Mouse (Mus musculus) limb, embryonic 12.5 days (tissue): ENCODE data around the gene Iqschfp. TPM values are rescaled to one million over a fixed set of nuclear protein-coding genes. Genes with fewer than 3 reads are reported as not detected.

Source experiments
- ATAC-seq: fragments of 200-750 bp; cut with Nextera tagmentation; 2 replicates; pipeline ENCODE4 v1.8.0; 2017; ENCODE audit warnings: low read depth, moderate TSS enrichment; ENCODE audit not compliant: insufficient number of reproducible peaks, insufficient read depth, low FRiP score, low TSS enrichment
- H3K27ac ChIP-seq: fragments of 300-500 bp; sonication (generic); 2 replicates; pipeline ENCODE4 v1.5.1; 2016; ENCODE audit warnings: mild to moderate bottlenecking, moderate library complexity
- H3K27me3 ChIP-seq: fragments of 300-500 bp; sonication (generic); 2 replicates; pipeline ENCODE4 v1.6.1; 2016; ENCODE audit warnings: mild to moderate bottlenecking, moderate library complexity
- H3K36me3 ChIP-seq: fragments of 300-500 bp; sonication (generic); 2 replicates; pipeline ENCODE4 v1.6.1; 2016; ENCODE audit warnings: mild to moderate bottlenecking, moderate library complexity
- H3K4me1 ChIP-seq: fragments of 300-500 bp; sonication (generic); replicated peaks from 2 replicates; pipeline ENCODE4 v1.6.1; 2016
- H3K4me2 ChIP-seq: fragments of 300-500 bp; sonication (generic); 2 replicates; pipeline ENCODE4 v1.6.1; 2016; ENCODE audit warnings: mild to moderate bottlenecking, moderate library complexity
- H3K4me3 ChIP-seq: fragments of 300-500 bp; sonication (generic); replicated peaks from 2 replicates; pipeline ENCODE4 v1.5.1; 2016; ENCODE audit warnings: mild to moderate bottlenecking
- H3K9ac ChIP-seq: fragments of 300-500 bp; sonication (generic); replicated peaks from 2 replicates; pipeline ENCODE4 v1.6.1; 2016; ENCODE audit warnings: mild to moderate bottlenecking, moderate library complexity
- H3K9me3 ChIP-seq: fragments of 300-500 bp; sonication (generic); 2 replicates; pipeline ENCODE4 v1.6.1; 2016; ENCODE audit warnings: mild to moderate bottlenecking, moderate library complexity
- WGBS: fragments of 180-500 bp; shearing (Covaris S2); methylation state at CpG from one replicate; pipeline ENCODE4 v1.1.7; 2016; 5-methylcytosine and 5-hydroxymethylcytosine counted together
- polyA plus RNA-seq: library from polyadenylated mRNA; unstranded; fragments of >200 nt; fragmentation: Nextera tagmentation; extraction: Ambion mirVana; gene quantifications from 2 replicates; pipeline ENCODE4 v1.2.1, GENCODE M21; 2016

Iqschfp gene
- polyA plus RNA-seq, 1 experiment from 2014 or later, result 0.87 TPM

DNA sequence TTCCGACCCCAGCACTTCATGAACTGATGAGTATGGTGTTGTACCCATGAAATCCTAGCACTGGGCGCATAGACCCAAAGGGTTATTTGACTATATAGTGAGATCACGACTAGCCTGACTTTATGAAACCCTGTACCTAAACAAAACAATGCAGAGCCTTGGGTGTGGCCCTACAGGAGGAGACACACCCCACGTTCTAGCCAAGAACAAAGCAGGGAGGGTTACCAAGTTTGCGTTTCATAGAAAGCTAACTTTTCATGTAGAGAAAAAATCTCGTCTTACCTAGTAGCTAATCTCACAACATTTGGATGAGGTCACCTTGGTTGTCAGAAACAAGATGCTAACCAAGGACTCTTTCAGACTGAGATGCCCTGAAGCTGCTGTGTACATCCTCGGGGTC lies 584.3 kb downstream of the Iqschfp start:
- H3K9ac ChIP-seq, result no peak overlapping the region
- H3K27me3 ChIP-seq, result 0 out of 2 replicates have a peak, but pooled peaks cover 8% of the 10 kb centered on the region
- H3K27ac ChIP-seq, result no peak overlapping the region
- H3K4me1 ChIP-seq, result no peaks in the 10 kb centered on the region
- WGBS, result 89% methylated on average over 7 of the region's 7 CpGs
- H3K4me2 ChIP-seq, result no peak overlapping the region
- H3K9me3 ChIP-seq, result no peaks in the 10 kb centered on the region
- no peak for ATAC-seq
- H3K4me3 ChIP-seq, result no peak overlapping the region
- no peaks in the 10 kb centered on the region for H3K36me3 ChIP-seq

DNA sequence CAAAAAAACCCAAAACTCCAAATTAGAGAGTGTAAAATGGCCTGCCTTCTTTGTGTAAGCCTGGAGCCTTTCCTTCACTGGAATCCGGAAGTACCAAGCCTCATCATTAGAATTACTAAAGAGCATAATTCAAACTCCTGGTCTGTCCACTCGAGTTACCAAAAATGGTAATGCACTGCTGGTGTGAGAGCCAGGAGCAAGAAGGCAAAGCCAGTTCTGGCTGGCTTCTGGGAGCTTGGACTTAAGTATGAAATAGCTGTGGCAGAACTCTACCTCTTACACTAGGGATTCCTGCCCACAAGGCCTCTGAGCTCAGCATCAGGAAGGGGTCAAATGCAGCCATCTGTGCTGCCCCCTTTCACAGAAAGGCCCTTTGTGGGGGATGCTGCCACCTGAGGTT lies 585.4 kb downstream of the Iqschfp start:
- Histone ChIP-seq H3K36me3 (no peaks in the 10 kb centered on the region), H3K4me1 (no peaks in the 10 kb centered on the region), H3K4me3 (no peak overlapping the region), H3K9ac (no peak overlapping the region), H3K27ac (no peak overlapping the region), H3K9me3 (no peaks in the 10 kb centered on the region), H3K27me3 (0 out of 2 replicates have a peak, but pooled peaks cover 8% of the 10 kb centered on the region), H3K4me2 (no peak overlapping the region)
- 36% methylated on average over 2 of the region's 2 CpGs for WGBS
- no peak for ATAC-seq

GRCm38 (mm10) chr3:68479266-68479665 lies 587.2 kb downstream of the Iqschfp start:
- 81% methylated on average over 6 of the region's 6 CpGs for WGBS
- no peaks in the 10 kb centered on the region for H3K36me3 ChIP-seq
- no peaks in the 10 kb centered on the region for H3K9me3 ChIP-seq
- no peak overlapping the region for H3K4me3 ChIP-seq
- no peak overlapping the region for H3K4me2 ChIP-seq
- no peak overlapping the region for H3K27ac ChIP-seq
- no peak overlapping the region for H3K9ac ChIP-seq
- H3K4me1 ChIP-seq, result peaks cover 4% of the 10 kb centered on the region
- no peak for ATAC-seq
- 0 out of 2 replicates have a peak, but pooled peaks cover 5% of the 10 kb centered on the region for H3K27me3 ChIP-seq

- 0 out of 2 replicates have a peak, but pooled peaks cover 1% of the 10 kb centered on the region for H3K27me3 ChIP-seq
- no peaks in the 10 kb centered on the region for H3K9me3 ChIP-seq
- H3K27ac ChIP-seq, result no peak overlapping the region
- H3K4me1 ChIP-seq, result peaks cover 15% of the 10 kb centered on the region
- 86% methylated on average over 3 of the region's 3 CpGs for WGBS
- no peak overlapping the region for H3K9ac ChIP-seq
- H3K36me3 ChIP-seq, result no peaks in the 10 kb centered on the region
- no peak for ATAC-seq
- H3K4me3 ChIP-seq, result no peak overlapping the region
- H3K4me2 ChIP-seq, result no peak overlapping the region
Observed at GRCm38 (mm10) chr3:68483517-68483916, 591.5 kb downstream of the Iqschfp start.

GRCm38 (mm10) chr3:68484021-68484420 lies 592.0 kb downstream of the Iqschfp start:
- H3K27ac ChIP-seq, result no peak overlapping the region
- WGBS, result 85% methylated on average over 9 of the region's 9 CpGs
- no peak overlapping the region for H3K9ac ChIP-seq

DNA sequence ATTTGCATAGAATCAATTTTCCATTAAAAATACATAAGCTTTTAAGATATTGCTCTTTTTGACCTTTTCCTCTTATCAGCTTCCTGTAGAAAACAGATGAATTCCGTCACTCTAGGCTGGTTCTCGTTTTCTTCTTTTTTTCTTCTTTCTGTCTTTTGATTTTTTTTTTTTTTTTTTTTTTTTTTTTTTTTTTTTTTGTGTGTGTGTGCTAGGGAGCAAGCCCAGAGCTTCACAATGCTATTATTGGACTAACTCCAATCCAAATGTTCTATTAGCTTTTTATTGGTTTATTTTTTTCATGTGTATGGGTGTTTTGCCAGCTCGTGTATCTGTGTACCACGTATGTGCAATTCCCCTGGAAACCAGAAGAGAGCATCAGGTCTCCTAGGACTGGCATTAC lies 592.5 kb downstream of the Iqschfp start:
- ATAC-seq, result no peak
- no peaks in the 10 kb centered on the region for H3K9me3 ChIP-seq
- WGBS, result 81% methylated on average over 4 of the region's 4 CpGs

More at GRCm38 (mm10) chr3:68484021-68484420, 592.0 kb downstream of the Iqschfp start:
- Histone ChIP-seq H3K36me3 (no peaks in the 10 kb centered on the region), H3K4me1 (peaks cover 20% of the 10 kb centered on the region), H3K9me3 (no peaks in the 10 kb centered on the region), H3K4me2 (no peak overlapping the region), H3K27me3 (no peaks in the 10 kb centered on the region), H3K4me3 (no peak overlapping the region)
- ATAC-seq, result no peak

DNA sequence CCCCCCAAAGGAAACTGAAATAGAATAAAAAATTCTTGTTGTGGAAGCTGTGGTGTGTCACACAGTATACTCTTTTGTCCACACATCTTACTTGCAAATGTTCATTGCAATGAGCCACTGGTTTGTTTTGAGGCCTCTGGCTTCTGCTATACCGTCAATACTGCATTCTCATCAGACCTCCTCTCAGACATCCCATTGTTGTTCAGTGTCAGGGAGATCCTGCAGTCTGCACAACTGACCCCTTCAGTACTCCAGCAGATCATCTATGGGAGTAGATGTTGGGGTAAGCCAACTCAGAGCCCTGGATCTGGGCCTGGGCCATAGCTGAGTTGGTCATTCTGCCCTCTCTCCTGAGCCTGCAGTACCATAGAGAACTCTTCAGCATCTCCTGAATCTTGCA lies 595.6 kb downstream of the Iqschfp start:
- Histone ChIP-seq H3K4me3 (no peak overlapping the region), H3K36me3 (no peaks in the 10 kb centered on the region), H3K4me2 (0 out of 2 replicates have a peak overlapping the region, but pooled peaks have one; percentile 22), H3K27me3 (peaks cover 10% of the 10 kb centered on the region; the same call in 1 of the 2 replicates), H3K27ac (peak overlapping the region; percentile 36), H3K9ac (no peak overlapping the region), H3K9me3 (no peaks in the 10 kb centered on the region), H3K4me1 (peaks cover 36% of the 10 kb centered on the region)
- WGBS, result 58% methylated on average over 1 of the region's 1 CpGs
- ATAC-seq, result no peak

More for the DNA sequence above, 592.5 kb downstream of the Iqschfp start:
- Histone ChIP-seq H3K4me1 (peaks cover 23% of the 10 kb centered on the region), H3K36me3 (no peaks in the 10 kb centered on the region), H3K27me3 (no peaks in the 10 kb centered on the region), H3K4me3 (no peak overlapping the region), H3K27ac (no peak overlapping the region), H3K4me2 (no peak overlapping the region), H3K9ac (no peak overlapping the region)

GRCm38 (mm10) chr3:68488316-68488715 lies 596.3 kb downstream of the Iqschfp start:
- Histone ChIP-seq H3K36me3 (no peaks in the 10 kb centered on the region), H3K4me3 (no peak overlapping the region), H3K9ac (no peak overlapping the region), H3K9me3 (no peaks in the 10 kb centered on the region), H3K4me2 (0 out of 2 replicates have a peak overlapping the region, but pooled peaks have one; percentile 22), H3K27me3 (peaks cover 10% of the 10 kb centered on the region; the same call in 1 of the 2 replicates), H3K27ac (peak overlapping the region; percentile 36; the same call in 1 of the 2 replicates), H3K4me1 (peaks cover 40% of the 10 kb centered on the region)
- ATAC-seq, result peak; percentile 72
- 2% methylated on average over 5 of the region's 5 CpGs for WGBS

GRCm38 (mm10) chr3:68491516-68491915 lies 599.5 kb downstream of the Iqschfp start:
- no peaks in the 10 kb centered on the region for H3K36me3 ChIP-seq
- no peak overlapping the region for H3K9ac ChIP-seq
- no peak overlapping the region for H3K27ac ChIP-seq
- peaks cover 15% of the 10 kb centered on the region; the same call in 1 of the 2 replicates for H3K27me3 ChIP-seq
- WGBS, result 46% methylated on average over 6 of the region's 6 CpGs
- ATAC-seq, result no peak
- no peaks in the 10 kb centered on the region for H3K9me3 ChIP-seq
- H3K4me3 ChIP-seq, result no peak overlapping the region
- H3K4me1 ChIP-seq, result peaks cover 55% of the 10 kb centered on the region
- no peak overlapping the region for H3K4me2 ChIP-seq

DNA sequence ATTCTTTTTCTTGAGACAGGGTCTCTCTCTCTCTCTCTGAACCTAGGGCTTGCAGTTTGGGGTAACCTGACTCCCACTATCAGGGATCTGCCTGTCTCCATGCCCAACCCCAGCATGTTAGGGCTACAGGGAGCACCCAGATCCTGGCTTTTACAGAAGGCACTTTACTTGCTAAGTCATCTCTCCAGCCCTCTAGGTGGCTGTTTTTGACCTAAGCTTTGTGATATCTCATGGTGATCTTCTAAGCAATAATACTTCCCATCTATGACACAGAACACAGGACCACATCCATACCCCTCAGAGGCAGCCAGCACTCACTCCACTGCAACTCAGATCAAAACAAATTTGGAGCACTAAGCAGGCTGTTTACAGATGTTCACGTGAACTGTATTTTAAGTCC lies 600.0 kb downstream of the Iqschfp start:
- Histone ChIP-seq H3K9me3 (no peaks in the 10 kb centered on the region), H3K4me1 (peaks cover 56% of the 10 kb centered on the region), H3K27ac (no peak overlapping the region), H3K4me3 (no peak overlapping the region), H3K9ac (no peak overlapping the region), H3K4me2 (peak overlapping the region; percentile 98; the same call in 1 of the 2 replicates), H3K36me3 (no peaks in the 10 kb centered on the region), H3K27me3 (peaks cover 17% of the 10 kb centered on the region; the same call in 1 of the 2 replicates)
- 33% methylated on average over 1 of the region's 1 CpGs for WGBS
- no peak for ATAC-seq

GRCm38 (mm10) chr3:68492513-68492912 lies 600.5 kb downstream of the Iqschfp start:
- Histone ChIP-seq H3K4me1 (peaks cover 55% of the 10 kb centered on the region), H3K27ac (peak overlapping the region; percentile 87), H3K9me3 (no peaks in the 10 kb centered on the region), H3K9ac (no peak overlapping the region), H3K4me3 (peak overlapping the region; percentile 74; the same call in 1 of the 2 replicates), H3K4me2 (peak overlapping the region; percentile 98), H3K27me3 (peaks cover 19% of the 10 kb centered on the region), H3K36me3 (no peaks in the 10 kb centered on the region)
- 14% methylated on average over 3 of the region's 3 CpGs for WGBS
- ATAC-seq, result no peak

DNA sequence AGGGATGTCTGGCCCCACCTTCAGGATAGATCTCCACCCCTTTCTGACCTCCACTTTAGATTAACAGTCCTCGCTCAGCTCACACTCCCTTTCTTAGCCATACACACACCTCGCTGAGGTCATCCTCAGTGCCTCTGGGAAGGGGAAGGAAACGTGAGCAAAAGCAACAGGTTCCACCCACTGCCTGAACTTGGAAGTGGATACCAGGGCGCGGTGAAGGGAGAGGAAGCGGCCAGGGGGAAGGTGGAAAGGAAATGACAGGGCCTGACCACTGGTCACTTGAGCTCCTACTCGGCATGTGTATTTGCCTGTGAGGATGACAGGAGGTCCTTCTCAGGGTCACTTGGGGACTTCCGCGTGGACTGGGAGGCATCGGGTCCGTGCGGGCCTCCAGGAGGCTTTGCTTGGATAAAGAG lies 601.1 kb downstream of the Iqschfp start:
- Histone ChIP-seq H3K36me3 (no peaks in the 10 kb centered on the region), H3K4me2 (peak overlapping the region; percentile 98), H3K9ac (peak overlapping the region; percentile 81), H3K27ac (peak overlapping the region; percentile 87), H3K9me3 (no peaks in the 10 kb centered on the region), H3K27me3 (peaks cover 20% of the 10 kb centered on the region), H3K4me3 (peak overlapping the region; percentile 74), H3K4me1 (peaks cover 49% of the 10 kb centered on the region)
- WGBS, result 0% methylated on average over 12 of the region's 12 CpGs
- peak; percentile 24; the same call in 1 of the 2 replicates for ATAC-seq
